Mouse (Mus musculus): ENCODE data around the gene Atrip.

DNA sequence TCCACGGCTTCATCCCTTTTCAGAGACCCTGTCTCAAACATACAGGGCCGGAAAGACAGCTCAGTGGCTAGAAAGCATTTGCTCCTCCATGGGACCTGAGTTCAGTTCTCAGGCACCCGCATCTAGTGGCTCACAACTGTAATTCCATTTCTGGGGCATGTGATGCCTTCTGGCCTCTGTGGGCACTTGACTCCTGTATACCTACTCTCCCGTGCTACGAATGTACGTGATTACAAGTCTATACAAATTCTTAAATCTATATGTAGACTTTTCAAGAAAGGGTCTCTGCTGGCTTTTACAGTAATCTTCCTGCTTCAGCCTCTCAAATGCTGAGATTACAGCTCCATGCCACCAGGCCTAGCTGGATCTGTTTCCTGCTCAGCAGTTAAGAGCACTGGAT lies 47.0 kb upstream of the Atrip start:
- no peak for TF ChIP-seq POLR2A (IDR thresholded peaks at IDR 0.05; ENCODE audit: low read depth, low read length)
- TF ChIP-seq CTCF (IDR thresholded peaks at IDR 0.05; ENCODE audit: extremely low read depth, insufficient read length, insufficient replicate concordance, low read depth, low read length): no peak
